Mouse (Mus musculus) bone marrow macrophage, adult 2 months (primary cell): ENCODE measurements at regions not wholly inside any gene's neighbourhood (a gene's known extent, or its start where the extent isn't known, plus 50 kb on each side); places are given as distances from the start of the nearest gene placed in this dataset.

Experiments used
- CTCF ChIP-seq: IDR thresholded peaks from 2 replicates; pipeline ENCODE4 v1.5.1; 2012; ENCODE audit warnings: low read depth, mild to moderate bottlenecking, low read length, moderate library complexity
- POLR2A ChIP-seq: IDR thresholded peaks from 2 replicates; pipeline ENCODE4 v1.6.1; 2012; ENCODE audit warnings: mild to moderate bottlenecking, low read depth, low read length, borderline replicate concordance

DNA sequence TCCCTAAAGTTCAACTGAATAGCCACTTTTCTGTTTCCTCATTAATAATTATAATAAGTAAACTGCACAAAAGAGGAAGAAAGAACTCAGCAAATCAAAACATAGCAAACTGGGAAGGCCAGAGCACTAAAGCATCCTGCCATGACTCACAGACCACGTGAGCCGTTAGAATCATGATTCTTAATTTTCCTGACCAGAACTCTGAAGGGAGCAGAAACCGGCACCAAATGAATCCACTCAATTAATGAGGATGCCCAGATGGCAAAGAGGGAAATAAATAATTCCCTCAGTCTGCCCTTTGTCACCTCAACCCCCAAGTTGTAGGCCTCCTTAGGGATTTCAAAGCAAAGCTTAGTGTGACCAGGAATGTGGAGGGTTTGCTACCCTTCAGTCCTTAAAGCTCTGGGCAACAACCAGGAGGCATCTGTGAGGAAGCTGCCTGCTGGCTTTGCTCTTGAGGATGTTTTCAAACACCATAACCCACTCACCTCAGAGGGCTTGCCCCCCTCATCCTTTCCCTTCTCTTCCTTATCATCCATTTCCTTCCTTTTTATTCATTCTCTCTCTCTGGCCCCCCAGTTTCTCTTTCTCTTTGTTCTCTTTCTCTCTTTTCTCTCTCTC lies 60.8 kb downstream of the Tril start:
- no peak for TF ChIP-seq POLR2A
- no peak for TF ChIP-seq CTCF
